Mouse (Mus musculus) myocyte (in vitro differentiated cells): ENCODE results near the gene Uvrag. TPM values are rescaled to one million over a fixed set of nuclear protein-coding genes. Genes with fewer than 3 reads are reported as not detected.

ENCODE experiments used
- H3K27me3 ChIP-seq: one replicate; pipeline ENCODE4 v1.6.1; 2011; ENCODE audit not compliant: control insufficient read depth, insufficient read depth, insufficient read length
- H3K36me3 ChIP-seq: one replicate; pipeline ENCODE4 v1.6.1; 2011; ENCODE audit not compliant: control insufficient read depth, insufficient read depth
- H3K4me2 ChIP-seq: one replicate; pipeline ENCODE4 v1.6.1; 2011; ENCODE audit warnings: low read depth, control low read depth
- H3K4me3 ChIP-seq: one replicate; pipeline ENCODE4 v1.5.1; 2011; ENCODE audit warnings: mild to moderate bottlenecking, control low read depth, moderate library complexity
- H3K79me2 ChIP-seq: one replicate; pipeline ENCODE4 v1.6.1; 2011; ENCODE audit not compliant: control insufficient read depth, insufficient read depth
- H3ac ChIP-seq: one replicate; pipeline ENCODE4 v1.6.1; 2011; ENCODE audit not compliant: control insufficient read depth, insufficient read length
- CEBPB ChIP-seq: IDR thresholded peaks from 2 replicates; pipeline ENCODE4 v1.6.1; 2011; ENCODE audit warnings: mild to moderate bottlenecking, moderate library complexity; ENCODE audit not compliant: poor library complexity, insufficient read depth, severe bottlenecking
- E2F4 ChIP-seq: IDR thresholded peaks from one replicate; pipeline ENCODE4 v1.6.1; 2011; ENCODE audit warnings: mild to moderate bottlenecking, control low read depth, moderate library complexity; ENCODE audit not compliant: insufficient read depth
- MAX ChIP-seq: IDR thresholded peaks from one replicate; pipeline ENCODE4 v1.6.1; 2011; ENCODE audit warnings: low read depth, mild to moderate bottlenecking, control low read depth
- MYOD1 ChIP-seq, 3 experiments: IDR thresholded peaks; one replicate each; pipeline ENCODE4 v1.6.1; 2011; ENCODE audit warnings: control low read depth in 2 of 3, low read depth in 2 of 3, mild to moderate bottlenecking in 2 of 3, moderate library complexity in 1 of 3; ENCODE audit not compliant: insufficient read length in 2 of 3, control insufficient read depth in 1 of 3
- MYOG ChIP-seq, 3 experiments: IDR thresholded peaks; one replicate each; pipeline ENCODE4 v1.6.1; 2011; ENCODE audit warnings: control low read depth in 2 of 3, low read depth in 2 of 3, mild to moderate bottlenecking in 2 of 3; ENCODE audit not compliant: insufficient read length in 2 of 3, control insufficient read depth in 1 of 3, insufficient read depth in 1 of 3
- POLR2A ChIP-seq: IDR thresholded peaks from one replicate; pipeline ENCODE4 v1.6.1; 2011; ENCODE audit warnings: low read depth, mild to moderate bottlenecking, control low read depth, moderate library complexity; ENCODE audit not compliant: insufficient read length
- POLR2AphosphoS2 ChIP-seq: IDR thresholded peaks from one replicate; pipeline ENCODE4 v1.6.1; 2011; ENCODE audit warnings: low read depth, control low read depth; ENCODE audit not compliant: insufficient read length
- REST ChIP-seq: IDR thresholded peaks from one replicate; pipeline ENCODE4 v1.6.1; 2011; ENCODE audit warnings: mild to moderate bottlenecking, control low read depth, moderate library complexity; ENCODE audit not compliant: insufficient read depth, insufficient read length
- SRF ChIP-seq: IDR thresholded peaks from one replicate; pipeline ENCODE4 v1.6.1; 2011; ENCODE audit warnings: low read depth; ENCODE audit not compliant: control insufficient read depth, insufficient read length
- TCF12 ChIP-seq: IDR thresholded peaks from one replicate; pipeline ENCODE4 v1.6.1; 2011; ENCODE audit warnings: mild to moderate bottlenecking, control low read depth; ENCODE audit not compliant: poor library complexity, insufficient read depth, severe bottlenecking
- TCF3 ChIP-seq: IDR thresholded peaks from one replicate; pipeline ENCODE4 v1.6.1; 2011; ENCODE audit warnings: low read depth, control low read depth; ENCODE audit not compliant: insufficient read length
- USF1 ChIP-seq: IDR thresholded peaks from one replicate; pipeline ENCODE4 v1.6.1; 2011; ENCODE audit warnings: low read depth, mild to moderate bottlenecking, control low read depth, moderate library complexity
- polyA plus RNA-seq: library from polyadenylated mRNA; unstranded; fragments of >200 nt; fragmentation: generic; extraction: Trizol; gene quantifications from one replicate; pipeline ENCODE4 v1.2.1, GENCODE M21; 2012; ENCODE audit warnings: missing spikeins

The Uvrag gene
- polyA plus RNA-seq, 1 experiment: 9.0 TPM

DNA sequence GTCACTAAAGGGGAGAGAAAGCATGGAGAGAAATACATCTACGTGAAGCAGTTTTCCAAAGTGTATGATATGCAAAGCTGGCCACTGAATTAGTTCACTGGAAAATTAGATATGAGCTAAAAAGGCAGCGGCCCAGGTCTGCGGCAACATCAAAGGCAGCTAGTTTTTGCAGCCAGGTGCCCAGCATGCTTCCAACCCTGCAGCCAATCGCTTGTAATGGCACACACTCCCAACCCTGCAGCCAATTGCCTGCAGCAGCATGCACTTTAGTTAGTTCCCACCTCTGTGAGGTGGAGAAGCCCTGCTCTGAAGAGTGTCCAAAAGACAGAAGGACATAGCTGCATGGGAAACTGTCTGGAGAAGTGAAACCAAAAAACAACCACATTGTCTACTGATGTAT, 51.2 kb downstream of the Uvrag start:
- TF ChIP-seq POLR2A (no peak), MYOD1 (IDR thresholded peaks at IDR 0.05; ENCODE audit: control insufficient read depth in 1 of 3, insufficient read length in 2 of 3, low read depth in 2 of 3) (no peak), TCF12 (no peak), SRF (no peak), MYOG (IDR thresholded peaks at IDR 0.05; ENCODE audit: control insufficient read depth in 1 of 3, insufficient read depth in 1 of 3, insufficient read length in 2 of 3, low read depth in 2 of 3) (no peak), POLR2AphosphoS2 (no peak), E2F4 (no peak), TCF3 (no peak), REST (no peak), USF1 (no peak), MAX (no peak), CEBPB (no peak)
- Histone ChIP-seq H3K27me3 (no peaks in the 10 kb centered on the region), H3K36me3 (no peaks in the 10 kb centered on the region), H3ac (no peak overlapping the region), H3K4me2 (no peak overlapping the region), H3K4me3 (no peak overlapping the region), H3K79me2 (no peaks in the 10 kb centered on the region)

GRCm38 (mm10) chr7:99088576-99089346, 52.2 kb downstream of the Uvrag start:
- no peak for TF ChIP-seq USF1
- no peak for TF ChIP-seq E2F4
- TF ChIP-seq POLR2AphosphoS2: no peak
- no peak for TF ChIP-seq MYOD1 (IDR thresholded peaks at IDR 0.05; ENCODE audit: control insufficient read depth in 1 of 3, insufficient read length in 2 of 3, low read depth in 2 of 3)
- no peak for TF ChIP-seq CEBPB
- TF ChIP-seq MAX: no peak
- no peak for TF ChIP-seq REST
- TF ChIP-seq SRF: no peak
- no peak for TF ChIP-seq POLR2A
- no peak for TF ChIP-seq TCF12
- TF ChIP-seq TCF3: no peak
- no peak for TF ChIP-seq MYOG (IDR thresholded peaks at IDR 0.05; ENCODE audit: control insufficient read depth in 1 of 3, insufficient read depth in 1 of 3, insufficient read length in 2 of 3, low read depth in 2 of 3)
- H3K4me3 ChIP-seq: no peak overlapping the region
- no peaks in the 10 kb centered on the region for H3K79me2 ChIP-seq
- no peaks in the 10 kb centered on the region for H3K27me3 ChIP-seq
- no peaks in the 10 kb centered on the region for H3K36me3 ChIP-seq
- no peak overlapping the region for H3K4me2 ChIP-seq
- no peak overlapping the region for H3ac ChIP-seq

GRCm38 (mm10) chr7:99087581-99087980, 53.4 kb downstream of the Uvrag start:
- Histone ChIP-seq H3K27me3 (no peaks in the 10 kb centered on the region), H3K4me2 (no peak overlapping the region), H3ac (no peak overlapping the region), H3K79me2 (no peaks in the 10 kb centered on the region), H3K36me3 (no peaks in the 10 kb centered on the region), H3K4me3 (no peak overlapping the region)
- TF ChIP-seq USF1: no peak
- no peak for TF ChIP-seq TCF3
- no peak for TF ChIP-seq POLR2A
- TF ChIP-seq SRF: no peak
- TF ChIP-seq MYOG (IDR thresholded peaks at IDR 0.05; ENCODE audit: control insufficient read depth in 1 of 3, insufficient read depth in 1 of 3, insufficient read length in 2 of 3, low read depth in 2 of 3): no peak
- TF ChIP-seq MAX: no peak
- TF ChIP-seq REST: no peak
- TF ChIP-seq MYOD1 (IDR thresholded peaks at IDR 0.05; ENCODE audit: control insufficient read depth in 1 of 3, insufficient read length in 2 of 3, low read depth in 2 of 3): no peak
- TF ChIP-seq E2F4: no peak
- no peak for TF ChIP-seq POLR2AphosphoS2
- no peak for TF ChIP-seq CEBPB
- TF ChIP-seq TCF12: no peak

DNA sequence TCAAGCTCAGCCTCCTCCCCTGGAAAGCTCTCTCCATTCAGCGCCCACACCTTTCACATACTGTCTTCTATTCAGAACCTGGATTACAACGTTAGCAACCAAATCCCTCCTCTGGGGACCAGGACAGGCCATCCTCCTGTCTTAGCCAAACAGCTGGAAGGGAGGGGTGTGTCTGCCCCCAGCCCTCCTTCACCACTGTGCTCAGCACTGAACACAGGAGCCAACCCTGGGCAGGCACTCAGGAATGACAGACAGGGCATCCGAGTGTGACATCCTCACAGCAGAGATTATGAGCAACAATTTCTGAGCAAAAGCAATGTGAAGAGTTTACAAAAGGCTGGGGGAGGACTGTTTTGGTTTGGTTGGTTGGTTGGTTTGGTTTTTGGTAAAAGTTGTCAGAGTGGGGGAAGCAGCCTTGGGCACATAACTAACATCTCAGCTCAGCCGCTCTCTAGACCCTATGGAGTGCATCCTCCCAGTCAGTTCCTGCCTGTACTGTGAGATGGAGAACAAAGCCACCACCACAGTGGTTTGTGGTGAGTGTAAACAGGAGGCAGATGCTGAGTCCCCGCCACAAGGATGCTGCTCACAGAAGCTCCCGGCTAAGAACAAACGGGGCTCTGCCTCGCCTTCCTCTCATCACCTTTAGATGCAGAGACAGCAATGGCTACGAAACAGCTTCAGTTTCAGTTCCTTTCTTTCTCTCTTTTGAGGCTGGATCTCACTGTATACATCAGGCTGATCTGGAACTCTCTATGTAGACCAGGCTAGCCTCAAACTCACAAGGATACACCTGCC, 54.1 kb downstream of the Uvrag start:
- no peaks in the 10 kb centered on the region for H3K79me2 ChIP-seq
- H3K27me3 ChIP-seq: no peaks in the 10 kb centered on the region
- peak overlapping the region; percentile 66 for H3K4me2 ChIP-seq
- no peaks in the 10 kb centered on the region for H3K36me3 ChIP-seq
- no peak overlapping the region for H3ac ChIP-seq
- no peak overlapping the region for H3K4me3 ChIP-seq
- TF ChIP-seq E2F4 (no peak), SRF (no peak), TCF3 (no peak), TCF12 (no peak), MYOG (IDR thresholded peaks at IDR 0.05; ENCODE audit: control insufficient read depth in 1 of 3, insufficient read depth in 1 of 3, insufficient read length in 2 of 3, low read depth in 2 of 3) (no peak), MYOD1 (IDR thresholded peaks at IDR 0.05; ENCODE audit: control insufficient read depth in 1 of 3, insufficient read length in 2 of 3, low read depth in 2 of 3) (no peak), POLR2A (no peak), MAX (no peak), CEBPB (no peak), USF1 (no peak), REST (no peak), POLR2AphosphoS2 (no peak)
